Mouse (Mus musculus) frontal cortex, adult 2 months (tissue): ENCODE data around the gene Mrap2. TPM values are rescaled to one million over a fixed set of nuclear protein-coding genes. Genes with fewer than 3 reads are reported as not detected.

Experiments used
- DNase-seq, 2 experiments: peaks; one replicate each; pipeline ENCODE4 v3.0.0; 2022; ENCODE audit warnings: low spot score in 1 of 2; ENCODE audit errors: extremely low spot score in 1 of 2
- polyA plus RNA-seq: library from polyadenylated mRNA; depleted of rRNA; stranded (reverse); fragments of >200 nt; gene quantifications from 2 replicates; pipeline ENCODE4 v1.2.3, GENCODE M21; 2012; rRNA removed

Gene Mrap2
- polyA plus RNA-seq, 1 experiment = 5.5 TPM

GRCm38 (mm10) chr9:87171517-87171916 lies 27.4 kb downstream of the Mrap2 start:
- DNase-seq = no peak

DNA sequence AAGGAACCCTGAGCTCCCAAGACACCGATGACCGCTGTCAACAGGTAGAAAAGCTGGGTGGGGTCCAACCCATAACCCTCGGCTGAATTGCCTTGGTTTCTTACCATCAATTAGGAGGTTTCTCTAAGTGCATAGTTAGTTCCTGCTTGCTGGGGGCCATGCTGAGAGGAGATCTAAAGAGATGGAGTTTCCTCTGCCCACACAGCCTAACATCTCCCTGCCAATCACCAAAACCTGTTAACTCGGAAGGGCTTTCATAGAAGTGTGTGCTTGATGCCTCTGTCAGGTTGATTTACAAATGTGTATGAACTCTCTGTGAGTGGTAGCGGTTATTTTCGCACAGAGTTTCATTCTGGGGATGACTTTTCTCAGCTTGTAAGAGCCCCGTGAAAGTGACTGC lies 34.4 kb downstream of the Mrap2 start:
- no peak for DNase-seq

DNA sequence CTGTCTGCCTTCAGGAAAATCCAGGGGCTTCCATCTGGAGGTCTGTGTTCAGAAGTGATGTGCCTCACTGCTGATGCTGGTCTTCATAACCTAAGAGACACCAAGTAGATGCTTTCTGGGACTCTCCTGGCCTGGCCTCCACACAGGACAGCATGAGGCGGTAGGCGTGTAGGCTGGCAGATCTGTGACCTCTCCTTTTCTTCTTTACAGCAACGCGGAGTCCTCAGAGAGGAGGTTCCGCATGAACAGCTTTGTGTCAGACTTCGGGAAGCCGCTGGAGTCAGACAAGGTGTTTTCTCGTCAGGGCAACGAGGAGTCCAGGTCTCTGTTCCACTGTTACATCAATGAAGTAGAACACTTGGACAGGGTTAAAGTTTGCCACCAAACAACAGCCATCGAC lies 38.1 kb downstream of the Mrap2 start:
- no peak for DNase-seq

- no peak for DNase-seq
These were observed 43.2 kb downstream of the Mrap2 start for GRCm38 (mm10) chr9:87187336-87187735.

GRCm38 (mm10) chr9:87193721-87194120 lies 49.6 kb downstream of the Mrap2 start:
- DNase-seq = no peak

GRCm38 (mm10) chr9:87197277-87197676 lies 53.2 kb downstream of the Mrap2 start:
- no peak for DNase-seq

DNA sequence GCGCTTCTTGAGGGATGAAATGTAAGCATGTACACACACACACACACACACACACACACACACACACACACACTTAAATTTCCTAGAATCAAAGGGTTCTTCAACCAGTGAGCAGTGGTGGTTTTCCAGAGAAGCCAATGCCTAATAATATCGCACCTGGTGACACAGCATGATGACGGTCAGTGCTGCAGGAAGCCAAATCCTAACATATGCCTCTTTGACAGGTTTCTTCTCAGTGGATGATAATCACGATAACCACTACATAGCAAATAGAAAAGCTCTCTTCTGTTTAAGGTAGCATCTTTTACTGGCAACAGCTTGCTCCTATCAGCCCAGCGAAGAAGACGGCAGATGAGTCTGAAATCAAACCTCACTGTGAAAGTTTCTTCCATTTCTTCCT lies 53.9 kb downstream of the Mrap2 start:
- no peak for DNase-seq

- DNase-seq = no peak
These were observed 56.3 kb downstream of the Mrap2 start for GRCm38 (mm10) chr9:87200426-87200825.

DNA sequence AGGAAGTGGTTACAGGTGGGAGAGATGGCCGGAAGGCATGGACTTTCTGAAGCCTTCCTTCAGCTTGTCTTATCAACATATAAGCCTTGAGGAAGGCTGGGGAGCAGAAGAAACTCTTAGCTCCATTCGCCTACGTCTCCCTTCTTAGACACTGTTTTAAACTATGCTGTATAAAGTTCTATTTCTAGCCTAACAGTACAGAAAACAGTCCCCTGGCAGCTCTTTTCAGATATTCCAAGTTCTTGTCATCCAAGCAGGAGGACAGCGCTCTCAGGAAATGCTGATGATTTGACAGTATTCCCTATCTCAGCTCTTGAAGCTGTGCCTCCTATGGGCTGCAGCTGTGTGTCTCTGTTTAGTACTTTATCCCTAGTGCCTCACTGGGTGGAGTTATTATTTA lies 56.8 kb downstream of the Mrap2 start:
- peak in 1 of 2 experiments; percentile 22 for DNase-seq

DNA sequence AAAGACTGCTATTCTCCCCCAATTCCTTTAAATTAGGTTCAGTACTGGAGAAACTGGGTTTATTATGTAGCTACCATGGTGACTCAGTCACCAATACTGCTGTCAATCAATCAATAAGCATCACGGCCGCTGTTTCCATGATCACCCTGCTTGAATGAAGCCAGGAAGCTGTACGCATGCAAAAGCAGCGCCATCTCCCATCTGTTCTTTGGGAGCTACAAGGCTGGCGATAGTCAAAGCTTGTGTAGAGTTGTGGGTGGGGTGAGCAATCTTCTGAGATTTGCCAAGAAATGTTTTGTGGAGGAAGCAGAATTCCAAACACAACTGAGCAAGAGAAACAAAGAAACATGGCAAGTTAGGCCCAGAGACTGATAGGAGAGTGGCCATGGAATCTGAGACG lies 58.3 kb downstream of the Mrap2 start:
- peak; percentile 20 to 63 for DNase-seq

- no peak for DNase-seq
These were observed 66.8 kb downstream of the Mrap2 start for GRCm38 (mm10) chr9:87210830-87211339.

- DNase-seq = no peak
These were observed 69.1 kb downstream of the Mrap2 start for GRCm38 (mm10) chr9:87213204-87213603.

Other genes with a start within 250 kb of the Mrap2 start
- 7.8 and 8.9 TPM in 2 replicates for gene Ripply2, start 128.8 kb upstream of the Mrap2 start, polyA plus RNA-seq
- gene Cyb5r4, start 122.3 kb upstream of the Mrap2 start, polyA plus RNA-seq = 31.1 and 34.4 TPM in 2 replicates
- gene Cep162, start 111.2 kb downstream of the Mrap2 start, polyA plus RNA-seq = 6.1 and 6.2 TPM in 2 replicates